Mouse (Mus musculus) neural tube, embryonic 14.5 days (tissue): ENCODE measurements around the gene Dscam. TPM values are rescaled to one million over a fixed set of nuclear protein-coding genes. Genes with fewer than 3 reads are reported as not detected.
"Not testable (repeated sequence)": the region's sequence is repeated elsewhere in the genome, so short reads cannot be mapped to it uniquely, and the experiment has no call there.

Source experiments
- ATAC-seq: fragments of 200-750 bp; cut with Nextera tagmentation; 2 replicates; pipeline ENCODE4 v1.8.0; 2017; ENCODE audit warnings: low read depth, mild to moderate bottlenecking, moderate TSS enrichment, moderate library complexity
- H3K27ac ChIP-seq: fragments of 300-500 bp; sonication (generic); 2 replicates; pipeline ENCODE4 v1.5.1; 2014; ENCODE audit warnings: low read depth, mild to moderate bottlenecking, control low read depth, low read length, moderate library complexity, mixed read lengths
- H3K27me3 ChIP-seq: fragments of 300-500 bp; sonication (generic); 2 replicates; pipeline ENCODE4 v1.6.1; 2014; ENCODE audit warnings: low read length; ENCODE audit not compliant: control insufficient read depth, insufficient read depth
- H3K36me3 ChIP-seq: fragments of 300-500 bp; sonication (generic); 2 replicates; pipeline ENCODE4 v1.6.1; 2014; ENCODE audit warnings: low read length, mixed read lengths; ENCODE audit not compliant: control insufficient read depth, insufficient read depth
- H3K4me1 ChIP-seq: fragments of 300-500 bp; sonication (generic); 2 replicates; pipeline ENCODE4 v1.6.1; 2014; ENCODE audit warnings: low read length; ENCODE audit not compliant: control insufficient read depth, insufficient read depth
- H3K4me2 ChIP-seq: fragments of 300-500 bp; sonication (generic); 2 replicates; pipeline ENCODE4 v1.6.1; 2014; ENCODE audit warnings: mild to moderate bottlenecking, low read depth, low read length, control low read depth
- H3K4me3 ChIP-seq: fragments of 300-500 bp; sonication (generic); 2 replicates; pipeline ENCODE4 v1.5.1; 2014; ENCODE audit warnings: low read depth, low read length, control low read depth, mixed read lengths
- H3K9ac ChIP-seq: fragments of 300-500 bp; sonication (generic); replicated peaks from 2 replicates; pipeline ENCODE4 v1.6.1; 2014; ENCODE audit warnings: low read depth, mild to moderate bottlenecking, control low read depth, low read length, mixed read lengths
- H3K9me3 ChIP-seq: fragments of 300-500 bp; sonication (generic); 2 replicates; pipeline ENCODE4 v1.6.1; 2016; ENCODE audit warnings: low read length; ENCODE audit not compliant: control insufficient read depth
- WGBS: fragments of 180-500 bp; shearing (Covaris S2); extraction: QIAGEN DNeasy Blood & Tissue Kit; methylation state at CpG from one replicate; pipeline ENCODE4 v1.1.7; 2014; 5-methylcytosine and 5-hydroxymethylcytosine counted together
- polyA plus RNA-seq: library from polyadenylated mRNA; unstranded; fragments of >200 nt; fragmentation: Nextera tagmentation; extraction: Ambion mirVana; gene quantifications from 2 replicates; pipeline ENCODE4 v1.2.1, GENCODE M21; 2014

Dscam gene
- polyA plus RNA-seq, 1 experiment from 2014 or later: 19.9 TPM

DNA sequence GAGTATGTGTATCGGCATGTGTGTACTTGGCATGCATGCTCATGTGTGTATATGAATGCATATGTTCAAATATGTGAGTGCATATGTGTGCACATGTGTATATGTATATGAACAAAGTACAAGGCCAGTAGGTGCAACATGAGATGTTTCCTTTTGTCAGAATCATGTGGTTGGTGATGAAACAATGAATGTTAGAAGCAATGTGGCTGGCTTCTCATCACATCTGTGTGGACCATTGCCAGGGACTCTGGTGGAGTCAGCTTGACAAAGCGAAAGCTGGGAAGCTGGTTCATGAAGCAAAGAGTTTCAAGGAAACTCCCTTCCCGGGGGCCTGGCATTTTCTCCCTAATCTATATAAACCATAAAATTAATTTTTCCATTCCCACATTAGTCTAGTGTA lies 286.0 kb downstream of the Dscam start:
- H3K36me3 ChIP-seq, H3K4me2 ChIP-seq, H3K9me3 ChIP-seq, ATAC-seq, H3K4me3 ChIP-seq, H3K27ac ChIP-seq, H3K9ac ChIP-seq, H3K4me1 ChIP-seq, H3K27me3 ChIP-seq: not testable (repeated sequence)
- WGBS: 92% methylated on average over 2 of the region's 3 CpGs

DNA sequence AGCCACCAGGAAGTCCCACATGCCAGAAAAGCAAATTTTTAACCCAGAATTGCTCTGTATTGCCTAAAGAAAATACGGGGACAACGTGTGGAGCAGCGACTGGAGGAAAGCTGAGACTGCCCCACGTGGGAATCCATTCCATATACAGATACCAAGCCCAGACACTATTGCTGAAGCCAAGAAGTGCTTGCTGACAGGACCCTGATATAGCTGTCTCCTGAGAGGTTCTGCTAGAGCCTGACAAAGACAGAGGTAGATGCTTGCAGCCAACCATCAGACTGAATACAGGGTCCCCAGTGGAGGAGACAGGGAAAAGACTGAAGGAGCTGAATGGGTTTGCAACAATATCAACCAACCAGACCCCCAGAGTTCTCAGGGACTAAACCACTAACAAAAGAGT lies 293.3 kb downstream of the Dscam start:
- H3K27me3 ChIP-seq: no peaks in the 10 kb centered on the region
- no peak overlapping the region for H3K4me2 ChIP-seq
- no peak overlapping the region for H3K4me3 ChIP-seq
- H3K27ac ChIP-seq: no peak overlapping the region
- no peaks in the 10 kb centered on the region; the same call in 1 of the 2 replicates for H3K4me1 ChIP-seq
- no peak overlapping the region for H3K9ac ChIP-seq
- ATAC-seq: no peak
- H3K36me3 ChIP-seq: no peaks in the 10 kb centered on the region
- 87% methylated on average over 4 of the region's 4 CpGs for WGBS
- H3K9me3 ChIP-seq: no peaks in the 10 kb centered on the region

DNA sequence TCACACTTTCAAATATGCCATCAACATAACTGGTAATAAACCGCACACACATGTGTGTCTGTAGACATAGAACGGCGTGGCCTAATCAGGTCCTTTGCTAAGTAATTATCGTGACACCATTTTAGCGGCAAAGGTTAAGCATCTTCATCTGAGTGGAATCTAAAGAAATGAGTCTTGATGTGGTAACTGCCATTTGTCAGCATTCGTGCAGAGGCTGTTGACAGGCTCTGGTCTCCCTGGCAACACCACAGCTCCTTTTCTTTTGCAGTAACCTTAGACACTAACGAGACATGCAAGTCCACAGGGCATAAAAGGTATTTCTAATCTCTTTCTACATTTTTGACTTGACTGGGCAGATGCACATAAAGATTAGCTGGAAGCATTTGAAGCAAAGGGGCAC lies 297.8 kb downstream of the Dscam start:
- peak; percentile 46; the same call in 1 of the 2 replicates for ATAC-seq
- no peak overlapping the region for H3K4me3 ChIP-seq
- H3K27ac ChIP-seq: no peak overlapping the region
- H3K9me3 ChIP-seq: no peaks in the 10 kb centered on the region
- H3K4me1 ChIP-seq: peaks cover 2% of the 10 kb centered on the region; the same call in 1 of the 2 replicates
- WGBS: 34% methylated on average over 7 of the region's 7 CpGs
- H3K27me3 ChIP-seq: no peaks in the 10 kb centered on the region
- no peaks in the 10 kb centered on the region for H3K36me3 ChIP-seq
- no peak overlapping the region for H3K4me2 ChIP-seq
- H3K9ac ChIP-seq: no peak overlapping the region

DNA sequence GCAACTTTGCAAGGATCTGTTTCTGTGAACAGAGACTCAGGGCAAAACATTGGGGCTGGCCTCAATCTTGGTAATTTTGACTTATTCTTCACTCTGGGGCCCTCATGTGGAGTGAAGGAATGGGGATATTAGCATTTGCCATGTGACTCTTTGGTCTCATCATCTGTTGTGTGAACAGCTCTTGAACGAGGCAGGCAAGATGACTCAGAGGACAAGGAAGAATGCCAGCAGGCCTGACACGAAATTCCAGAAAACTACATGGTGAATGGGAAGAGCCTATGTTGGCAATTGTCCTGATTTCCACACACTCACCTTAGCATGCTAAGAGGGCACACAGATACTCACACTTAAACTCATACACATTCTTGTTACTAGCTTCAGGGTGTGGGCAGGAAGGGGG lies 313.0 kb downstream of the Dscam start:
- H3K9ac ChIP-seq: no peak overlapping the region
- no peaks in the 10 kb centered on the region for H3K4me1 ChIP-seq
- no peaks in the 10 kb centered on the region for H3K27me3 ChIP-seq
- 54% methylated on average over 2 of the region's 2 CpGs for WGBS
- no peak for ATAC-seq
- no peak overlapping the region for H3K4me3 ChIP-seq
- no peaks in the 10 kb centered on the region for H3K36me3 ChIP-seq
- no peak overlapping the region for H3K4me2 ChIP-seq
- H3K27ac ChIP-seq: no peak overlapping the region
- no peaks in the 10 kb centered on the region for H3K9me3 ChIP-seq

DNA sequence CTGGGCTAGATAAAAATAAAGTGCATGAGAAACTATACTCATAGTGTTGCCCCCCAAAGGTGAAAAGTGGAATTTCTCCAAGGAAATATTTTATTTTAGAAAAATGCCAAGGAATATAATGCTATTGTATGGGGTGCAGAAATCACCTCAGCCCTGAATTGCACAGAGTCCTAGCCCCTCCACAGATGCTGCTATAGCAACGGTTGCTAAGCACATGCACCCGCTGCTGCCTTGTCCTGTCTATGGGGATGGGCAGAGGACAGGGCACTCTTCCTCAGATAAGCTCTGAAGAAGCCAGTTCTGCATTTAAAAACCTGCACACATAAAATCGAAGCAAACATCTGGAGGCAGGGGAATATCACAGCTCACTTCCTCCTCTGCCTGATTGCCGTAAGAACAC lies 315.5 kb downstream of the Dscam start:
- Histone ChIP-seq H3K27ac (no peak overlapping the region), H3K27me3 (no peaks in the 10 kb centered on the region), H3K4me1 (no peaks in the 10 kb centered on the region), H3K4me3 (no peak overlapping the region), H3K36me3 (no peaks in the 10 kb centered on the region), H3K9me3 (no peaks in the 10 kb centered on the region), H3K9ac (no peak overlapping the region), H3K4me2 (no peak overlapping the region)
- 58% methylated on average over 4 of the region's 4 CpGs for WGBS
- peak; percentile 65; the same call in 1 of the 2 replicates for ATAC-seq

DNA sequence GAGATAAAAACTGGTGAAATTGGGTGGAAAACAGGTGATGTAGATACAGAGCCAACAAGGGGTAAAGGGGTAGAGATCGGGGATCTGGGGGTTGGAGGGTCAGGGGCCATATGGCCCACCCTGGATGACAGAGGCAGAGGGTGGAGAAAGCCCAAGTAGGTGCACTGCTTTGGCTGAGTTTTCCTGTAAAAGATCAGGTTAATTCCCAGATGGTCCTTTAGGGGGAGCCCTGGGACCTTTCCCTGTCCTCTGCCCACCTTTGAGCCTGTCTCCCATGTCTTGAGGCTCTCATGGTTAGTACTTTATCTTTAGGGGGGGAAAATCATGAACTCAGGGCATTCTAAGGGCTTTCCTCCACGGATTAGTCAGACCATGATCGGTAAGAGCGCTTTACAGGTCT lies 318.2 kb downstream of the Dscam start:
- no peak overlapping the region for H3K4me2 ChIP-seq
- ATAC-seq: no peak; the same call in 1 of the 2 replicates
- no peaks in the 10 kb centered on the region for H3K36me3 ChIP-seq
- H3K27me3 ChIP-seq: no peaks in the 10 kb centered on the region
- 20% methylated on average over 4 of the region's 4 CpGs for WGBS
- no peaks in the 10 kb centered on the region for H3K4me1 ChIP-seq
- no peak overlapping the region for H3K4me3 ChIP-seq
- H3K9ac ChIP-seq: no peak overlapping the region
- H3K9me3 ChIP-seq: no peaks in the 10 kb centered on the region
- H3K27ac ChIP-seq: no peak overlapping the region

DNA sequence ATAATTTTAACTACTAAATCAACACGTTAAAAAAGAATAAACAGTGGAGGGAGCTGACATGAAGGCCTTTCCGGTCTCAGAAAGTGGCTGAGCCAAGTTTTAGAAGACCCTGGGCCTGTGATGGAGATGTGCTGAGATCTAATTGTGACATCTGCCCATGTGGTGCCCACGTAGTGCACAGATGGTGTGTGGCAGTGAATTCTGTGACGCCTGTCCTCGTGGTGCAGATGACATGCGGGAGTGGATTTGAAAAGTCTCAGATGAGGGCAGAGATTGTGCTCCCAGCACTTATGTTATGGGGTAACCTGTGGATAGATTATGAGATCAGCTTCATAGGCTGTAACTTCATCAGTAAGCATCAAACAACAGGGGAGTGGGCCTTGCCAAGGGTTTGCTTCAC lies 321.6 kb downstream of the Dscam start:
- 85% methylated on average over 6 of the region's 6 CpGs for WGBS
- H3K36me3 ChIP-seq: no peaks in the 10 kb centered on the region
- ATAC-seq: no peak
- no peak overlapping the region for H3K4me2 ChIP-seq
- no peak overlapping the region for H3K27ac ChIP-seq
- H3K9ac ChIP-seq: no peak overlapping the region
- H3K4me3 ChIP-seq: no peak overlapping the region
- no peaks in the 10 kb centered on the region for H3K9me3 ChIP-seq
- H3K4me1 ChIP-seq: 0 out of 2 replicates have a peak, but pooled peaks cover 5% of the 10 kb centered on the region
- no peaks in the 10 kb centered on the region for H3K27me3 ChIP-seq

DNA sequence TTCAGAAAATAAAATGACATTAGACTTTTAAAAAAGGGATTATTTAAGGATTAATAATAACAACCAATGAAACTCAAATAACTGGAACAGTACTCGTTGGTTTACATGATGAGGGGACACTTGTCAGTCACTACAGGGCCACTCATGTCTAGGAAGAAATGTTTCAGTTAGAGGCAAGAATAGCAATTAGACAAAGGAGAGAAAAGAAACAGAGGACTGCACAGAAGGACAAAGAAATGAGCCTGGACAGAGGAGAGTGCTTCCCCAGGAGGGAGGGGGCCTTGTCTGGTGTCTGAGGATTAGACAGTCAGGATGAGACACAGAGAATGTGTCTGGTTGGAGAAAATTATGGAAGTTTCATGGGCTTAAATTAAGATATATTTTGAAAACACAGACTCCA lies 324.0 kb downstream of the Dscam start:
- Histone ChIP-seq H3K27me3 (no peaks in the 10 kb centered on the region), H3K4me3 (no peak overlapping the region), H3K4me2 (no peak overlapping the region), H3K9ac (no peak overlapping the region), H3K36me3 (no peaks in the 10 kb centered on the region), H3K4me1 (0 out of 2 replicates have a peak, but pooled peaks cover 5% of the 10 kb centered on the region), H3K27ac (no peak overlapping the region), H3K9me3 (no peaks in the 10 kb centered on the region)
- ATAC-seq: no peak
- WGBS: 23% methylated on average over 1 of the region's 1 CpGs

DNA sequence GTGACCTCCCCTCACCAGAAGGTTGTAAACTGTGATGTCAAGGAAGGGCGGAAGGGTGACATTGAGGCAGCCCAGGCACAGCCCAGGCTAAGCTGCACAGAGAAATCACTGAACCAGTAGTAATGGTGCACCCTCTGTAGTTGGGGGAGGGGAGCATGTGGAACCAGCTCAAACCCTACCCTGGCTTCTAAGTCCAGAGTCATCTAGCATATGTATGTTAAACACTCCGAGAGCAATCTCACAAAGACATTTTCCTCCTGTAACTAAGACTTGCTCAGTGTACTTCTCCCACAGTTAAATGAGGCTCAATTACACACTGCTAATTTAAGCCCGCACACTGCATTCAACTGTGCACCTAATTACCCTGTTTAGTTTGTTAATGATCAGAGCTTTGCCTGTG lies 324.4 kb downstream of the Dscam start:
- peak overlapping the region; percentile 16; the same call in 1 of the 2 replicates for H3K27ac ChIP-seq

More for the DNA sequence above, 324.4 kb downstream of the Dscam start:
- no peak overlapping the region for H3K4me3 ChIP-seq
- no peaks in the 10 kb centered on the region for H3K9me3 ChIP-seq
- H3K4me2 ChIP-seq: no peak overlapping the region
- 21% methylated on average over 3 of the region's 3 CpGs for WGBS
- no peaks in the 10 kb centered on the region for H3K27me3 ChIP-seq
- peak; percentile 52; the same call in 1 of the 2 replicates for ATAC-seq
- H3K36me3 ChIP-seq: no peaks in the 10 kb centered on the region
- H3K4me1 ChIP-seq: 0 out of 2 replicates have a peak, but pooled peaks cover 5% of the 10 kb centered on the region
- no peak overlapping the region for H3K9ac ChIP-seq
